Mouse (Mus musculus) gastrocnemius, postnatal 10 days (tissue): ENCODE data around the gene Arid2. TPM values are rescaled to one million over a fixed set of nuclear protein-coding genes. Genes with fewer than 3 reads are reported as not detected.
"Not testable (repeated sequence)": the region's sequence is repeated elsewhere in the genome, so short reads cannot be mapped to it uniquely, and the experiment has no call there.

ENCODE experiments used
- DNase-seq: peaks from one replicate; pipeline ENCODE4 v3.0.0; 2021; ENCODE audit warnings: mixed read lengths
- long read RNA-seq, 2 experiments: library from polyadenylated mRNA; stranded (forward); transcript quantifications; one replicate each; pipeline ENCODE4 v2.0.0; 2021
- total RNA-seq, 2 experiments: library from RNA; stranded (reverse); gene quantifications; 2 replicates each; pipeline ENCODE4 v1.2.3; 2021

Arid2 gene
- total RNA-seq: 10 to 100 TPM; 26.6 to 30.9 TPM
- long read RNA-seq, experiment 1, full-length matches to known transcripts: 8 of 19 reads
- long read RNA-seq, experiment 1, partial matches to known transcripts: 8 of 19 reads
- long read RNA-seq, experiment 1, other reads (novel, unspliced or antisense): 3 of 19 reads
- long read RNA-seq, experiment 2, full-length matches to known transcripts: 7 of 15 reads
- long read RNA-seq, experiment 2, partial matches to known transcripts: 6 of 15 reads
- long read RNA-seq, experiment 2, other reads (novel, unspliced or antisense): 2 of 15 reads

- peak; percentile 75 for DNase-seq
Observed at GRCm38 (mm10) chr15:96287369-96287975, at the start of gene Arid2. Arid2 (plus strand) TSS chr15:96287518.

GRCm38 (mm10) chr15:96238071-96238470 lies 49.2 kb upstream of the Arid2 start:
- DNase-seq: no peak

- DNase-seq: no peak
Observed at GRCm38 (mm10) chr15:96244171-96244570, 43.1 kb upstream of the Arid2 start.

- DNase-seq: not testable (repeated sequence)
Observed at GRCm38 (mm10) chr15:96244715-96245114, 42.6 kb upstream of the Arid2 start.

GRCm38 (mm10) chr15:96253827-96254226 lies 33.5 kb upstream of the Arid2 start:
- DNase-seq: no peak

GRCm38 (mm10) chr15:96254356-96254755 lies 33.0 kb upstream of the Arid2 start:
- no peak for DNase-seq

- no peak for DNase-seq
Observed at GRCm38 (mm10) chr15:96257781-96258180, 29.5 kb upstream of the Arid2 start.

GRCm38 (mm10) chr15:96264614-96265013 lies 22.7 kb upstream of the Arid2 start:
- no peak for DNase-seq

- DNase-seq: no peak
Observed at GRCm38 (mm10) chr15:96267933-96268332, 19.4 kb upstream of the Arid2 start.

- no peak for DNase-seq
Observed at GRCm38 (mm10) chr15:96268610-96269009, 18.7 kb upstream of the Arid2 start.

- DNase-seq: no peak
Observed at GRCm38 (mm10) chr15:96269402-96269801, 17.9 kb upstream of the Arid2 start.

- DNase-seq: no peak
Observed at GRCm38 (mm10) chr15:96270272-96270880, 16.9 kb upstream of the Arid2 start.

GRCm38 (mm10) chr15:96272356-96272755 lies 15.0 kb upstream of the Arid2 start:
- DNase-seq: peak; percentile 42

- DNase-seq: no peak
Observed at GRCm38 (mm10) chr15:96274341-96274740, 13.0 kb upstream of the Arid2 start.

GRCm38 (mm10) chr15:96275198-96275597 lies 12.1 kb upstream of the Arid2 start:
- no peak for DNase-seq

GRCm38 (mm10) chr15:96275810-96276493 lies 11.4 kb upstream of the Arid2 start:
- DNase-seq: no peak

- DNase-seq: no peak
Observed at GRCm38 (mm10) chr15:96277061-96277460, 10.3 kb upstream of the Arid2 start.

GRCm38 (mm10) chr15:96281236-96281635 lies 6.1 kb upstream of the Arid2 start:
- DNase-seq: no peak

- no peak for DNase-seq
Observed at GRCm38 (mm10) chr15:96283141-96283540, 4.2 kb upstream of the Arid2 start.

- DNase-seq: peak; percentile 17
Observed at GRCm38 (mm10) chr15:96283920-96284431, 3.3 kb upstream of the Arid2 start.

GRCm38 (mm10) chr15:96284711-96285322 lies 2.5 kb upstream of the Arid2 start:
- no peak for DNase-seq

GRCm38 (mm10) chr15:96285323-96286014 lies 1.8 kb upstream of the Arid2 start:
- DNase-seq: peak; percentile 87
